Mouse (Mus musculus) adrenal gland, postnatal 4 days (tissue): Measurements from ENCODE around the gene Pld4. TPM values are rescaled to one million over a fixed set of nuclear protein-coding genes. Genes with fewer than 3 reads are reported as not detected.
"Not testable (repeated sequence)": the region's sequence is repeated elsewhere in the genome, so short reads cannot be mapped to it uniquely, and the experiment has no call there.

Source experiments
- DNase-seq, 2 experiments: peaks; one replicate each; pipeline ENCODE4 v3.0.0; 2021 to 2022; ENCODE audit warnings: low spot score in 2 of 2, mixed read lengths in 2 of 2
- microRNA-seq: library from miRNA; unstranded; fragments of <30 nt; microRNA quantifications from one replicate; pipeline ENCODE4 v1.2.0, GENCODE M21; 2021
- total RNA-seq, 2 experiments: library from RNA; stranded (reverse); gene quantifications; 2 replicates each; pipeline ENCODE4 v1.2.3; 2021

The Pld4 gene
- total RNA-seq, 2 experiments from 2014 or later: 11.8 to 15.2 TPM

DNA sequence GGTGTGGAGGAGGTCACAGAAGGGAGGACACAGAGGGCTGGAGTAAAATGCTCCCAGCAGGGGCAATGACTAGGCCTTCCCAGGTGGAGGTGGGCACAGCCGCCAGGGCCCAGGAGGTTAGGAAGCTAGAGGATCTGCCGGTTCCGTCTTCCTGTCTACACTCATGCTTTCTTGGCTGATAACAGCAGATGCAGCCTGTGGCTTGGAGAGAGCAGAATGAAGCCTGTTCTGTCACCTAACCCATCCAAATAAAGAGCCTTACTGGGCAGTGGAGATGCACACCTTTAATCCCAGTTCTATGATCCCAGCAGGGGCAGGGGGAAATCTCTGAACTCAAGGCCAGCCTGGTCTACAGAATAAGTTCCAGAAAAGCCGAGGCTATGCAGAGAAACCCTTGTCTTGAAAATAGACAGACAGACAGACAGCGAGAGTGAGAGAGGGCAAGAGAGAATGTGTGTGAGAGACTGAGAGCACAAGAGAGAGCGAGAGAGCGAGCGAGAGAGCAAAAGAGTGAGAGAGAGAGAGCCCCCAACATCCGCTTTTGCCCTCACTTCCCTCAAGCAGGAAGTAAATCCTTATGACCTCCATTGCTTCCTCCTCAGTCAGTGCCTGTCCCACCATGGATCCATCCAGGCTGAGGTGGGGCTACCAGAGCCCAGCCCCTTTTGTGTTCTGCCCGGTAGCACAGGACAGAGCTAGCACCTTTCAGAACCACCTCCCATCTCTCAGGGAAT lies 38.9 kb downstream of the Pld4 start:
- no peak for DNase-seq

DNA sequence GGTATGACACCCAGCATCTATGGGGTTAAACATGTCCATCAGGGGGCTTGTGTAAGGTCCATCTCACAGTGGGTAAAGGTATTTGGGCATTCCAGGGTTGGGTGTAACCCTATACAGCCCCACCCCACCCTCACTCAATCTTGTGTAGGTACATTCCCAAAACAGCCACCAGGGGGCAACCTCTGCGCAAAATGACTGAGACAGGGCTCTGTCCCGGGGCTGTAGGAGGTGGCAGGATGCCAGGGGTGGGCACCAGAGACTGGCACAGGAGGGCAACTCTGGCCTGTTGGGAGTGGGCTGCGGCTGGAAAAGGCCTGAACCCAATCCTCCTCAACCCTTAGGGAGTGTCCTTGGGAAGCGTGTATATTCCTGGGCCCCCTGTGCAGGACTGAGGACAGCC lies 40.0 kb downstream of the Pld4 start:
- peak in 1 of 2 experiments; percentile 55 for DNase-seq

DNA sequence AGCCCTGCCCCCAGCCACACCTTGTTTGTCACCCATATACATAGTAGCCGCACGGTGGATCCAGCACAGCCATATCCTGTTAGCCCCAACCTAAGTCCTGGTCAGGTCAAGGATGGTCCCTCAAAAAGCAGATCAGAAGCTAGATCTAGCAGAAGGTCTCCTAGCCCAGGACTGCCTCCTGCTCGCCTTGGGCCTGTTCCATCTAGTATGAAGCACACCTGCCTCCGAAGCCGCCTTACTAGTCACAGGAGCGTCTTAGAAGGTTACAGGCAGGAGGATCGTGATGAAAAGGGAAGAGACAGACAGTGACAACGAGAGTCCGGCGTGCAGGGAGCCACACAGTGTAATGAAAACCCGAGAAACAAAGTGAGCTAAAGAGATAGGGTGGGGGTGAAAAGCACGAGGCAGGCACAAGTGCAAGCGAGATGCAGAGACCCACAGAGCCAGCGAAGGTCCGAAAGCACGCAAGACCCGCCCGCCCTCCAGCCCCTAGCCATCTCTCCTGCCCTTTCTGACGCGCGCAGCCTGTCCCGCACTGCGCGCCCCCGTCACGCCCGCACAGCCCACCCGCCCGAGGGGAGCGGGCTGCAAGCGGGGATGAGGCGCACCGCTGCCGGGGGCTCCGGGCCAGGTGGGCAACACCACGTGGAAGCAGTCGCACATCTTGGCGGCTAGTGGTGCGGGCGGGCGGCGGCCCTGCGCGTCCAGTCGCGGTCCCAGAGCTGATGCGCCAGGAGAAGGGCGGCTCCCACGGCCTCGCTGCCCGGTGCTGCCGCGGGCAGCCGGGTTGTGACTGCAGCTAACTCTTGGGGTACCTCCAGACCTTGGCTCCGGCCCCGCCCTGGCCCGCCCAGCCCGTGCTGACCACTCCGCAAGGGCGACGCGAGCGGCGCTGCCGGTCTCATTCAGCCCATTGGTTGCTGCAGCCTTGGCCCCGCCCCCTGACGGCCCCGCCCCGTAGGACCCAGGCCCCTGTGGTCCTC lies 41.7 kb downstream of the Pld4 start, which contains the start of gene Ahnak2:
TSS of gene Ahnak2 (minus strand) at position 794 of the 983 bp plus-strand sequence.
- DNase-seq: no peak

DNA sequence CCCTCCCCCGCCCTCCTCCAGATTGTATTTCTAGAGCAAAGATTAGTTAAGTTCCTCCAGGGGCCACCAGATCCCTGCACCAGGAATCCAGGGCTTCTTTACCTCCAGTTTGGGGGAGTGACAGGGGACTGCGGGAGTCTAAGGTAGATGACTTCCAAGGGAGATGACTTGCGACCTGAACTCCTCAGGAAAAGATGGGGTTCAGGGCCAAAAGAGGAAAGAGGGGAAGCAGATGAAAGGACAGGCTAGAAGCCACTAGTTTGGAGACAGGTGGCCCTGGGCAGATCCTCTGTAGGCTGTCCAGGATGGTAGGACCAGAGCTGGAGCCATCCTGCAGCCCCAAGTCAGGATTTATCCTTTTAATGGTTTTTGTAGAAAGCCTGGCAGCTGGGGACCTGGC lies 42.5 kb downstream of the Pld4 start:
- DNase-seq: no peak

DNA sequence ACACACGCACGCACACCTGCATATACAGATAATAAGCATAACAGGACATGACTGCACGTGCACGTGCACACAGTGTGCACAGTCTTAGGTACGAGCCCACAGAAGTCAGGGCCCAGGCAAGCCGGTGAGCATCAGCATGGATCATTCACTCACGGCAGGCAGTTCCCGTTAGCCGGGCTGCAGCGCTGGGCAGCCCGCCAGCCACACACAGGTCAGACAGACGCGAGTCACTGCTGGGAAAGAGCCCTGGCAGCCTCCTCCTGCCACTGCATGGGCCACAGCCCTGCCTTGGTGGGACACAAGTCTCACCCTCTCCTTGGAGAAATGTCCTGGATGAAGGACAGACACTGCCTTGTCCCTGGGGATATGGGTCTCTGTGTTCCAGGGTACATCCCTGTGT lies 43.6 kb downstream of the Pld4 start:
- no peak for DNase-seq

DNA sequence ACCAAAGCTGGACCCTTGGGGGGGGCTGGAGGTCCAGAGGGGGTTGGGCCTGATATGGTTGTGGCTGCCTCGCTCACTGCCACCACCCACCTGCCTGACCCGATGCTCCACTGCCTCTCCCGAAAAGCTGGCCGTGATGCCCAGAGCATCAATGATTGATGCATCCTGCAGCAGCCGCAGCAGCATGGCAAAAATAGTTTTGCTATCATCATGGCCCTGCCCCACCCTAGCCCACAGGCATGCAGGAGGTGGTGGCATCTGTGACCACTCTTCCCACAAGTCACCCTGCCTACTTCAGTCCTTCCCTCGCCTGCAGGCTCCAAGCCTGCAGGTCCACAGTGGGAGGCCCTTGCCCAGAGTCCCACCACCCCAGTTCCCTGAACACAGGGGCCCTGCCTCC lies 45.6 kb downstream of the Pld4 start:
- no peak for DNase-seq

DNA sequence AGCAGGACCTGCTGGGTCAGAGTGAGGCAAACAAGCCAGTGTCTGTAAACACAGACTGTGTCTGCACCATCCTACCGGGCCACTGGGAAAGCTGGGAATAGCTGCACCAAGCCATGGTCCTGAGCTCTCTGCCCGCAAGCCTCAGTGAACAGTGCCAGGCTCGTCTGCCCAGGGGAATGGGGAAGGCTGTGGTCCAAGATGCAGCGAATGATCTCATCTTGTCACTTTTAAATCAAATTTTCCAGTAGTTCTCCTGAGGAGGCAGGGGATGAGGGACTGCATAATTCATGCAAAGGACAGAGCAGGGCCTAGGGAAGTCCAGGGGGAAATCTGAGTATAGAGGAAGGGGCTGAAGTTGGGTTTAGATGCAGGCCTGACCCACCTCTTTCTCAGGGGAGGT lies 47.3 kb downstream of the Pld4 start:
- DNase-seq: no peak

DNA sequence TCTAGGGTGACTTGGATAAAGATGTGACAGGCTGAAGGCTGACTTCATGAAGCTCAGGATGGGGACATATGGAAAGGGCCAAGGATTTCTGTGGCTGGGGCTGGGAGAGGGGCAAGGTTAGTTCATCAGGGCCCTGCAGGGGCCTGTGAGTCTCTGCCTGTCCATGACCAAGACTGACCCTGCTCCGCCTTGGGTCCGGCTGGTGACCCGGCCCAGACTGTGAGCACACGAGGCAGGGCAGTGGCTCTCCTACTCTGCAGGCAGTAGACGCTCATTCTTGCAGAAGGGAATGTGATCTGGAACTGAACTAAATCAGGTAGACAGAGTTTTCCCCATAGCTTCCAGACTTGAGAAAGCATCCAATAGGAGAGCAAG lies 47.7 kb downstream of the Pld4 start:
- DNase-seq: no peak

DNA sequence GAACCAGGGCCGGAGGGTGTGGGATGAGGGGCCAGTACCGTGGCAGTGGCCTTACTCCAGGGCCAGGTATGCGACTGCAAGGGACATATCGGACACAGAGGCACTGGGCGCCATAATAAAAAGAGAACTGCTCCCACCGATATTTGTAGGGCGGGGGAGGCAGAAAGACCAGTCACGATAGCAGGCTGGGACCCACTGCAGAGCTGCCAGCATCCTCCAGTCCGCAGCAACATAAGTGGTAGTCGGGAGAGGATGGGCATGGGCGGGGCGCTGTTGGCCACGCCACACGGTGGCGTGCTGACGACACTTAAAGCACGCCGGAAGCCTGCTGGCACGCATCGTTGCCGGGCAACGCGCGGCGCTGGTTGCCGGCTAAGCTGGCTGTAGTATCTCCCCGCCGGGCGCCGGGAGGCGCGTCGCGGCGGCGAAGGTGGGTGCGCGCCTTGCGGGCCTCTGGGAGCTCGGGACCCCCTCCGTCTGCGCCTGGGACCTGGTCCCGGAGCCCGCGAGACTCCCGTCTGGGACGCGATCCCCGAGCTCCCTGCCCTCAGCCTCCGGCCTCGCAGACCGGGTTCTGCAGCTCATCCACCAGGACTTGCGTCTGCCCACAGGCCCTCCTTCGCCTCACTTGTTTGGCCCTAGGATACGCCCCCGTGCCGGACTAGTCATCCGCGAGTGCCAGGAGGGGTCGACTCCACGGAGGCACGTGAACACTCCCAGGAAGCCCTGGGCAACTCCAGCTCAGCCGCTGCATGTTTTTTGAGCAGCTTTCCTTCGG lies 48.3 kb downstream of the Pld4 start, which contains the start of gene Clba1:
TSS of gene Clba1 (plus strand) at position 351 of the 778 bp plus-strand sequence.
- peak; percentile 70 to 75 for DNase-seq

DNA sequence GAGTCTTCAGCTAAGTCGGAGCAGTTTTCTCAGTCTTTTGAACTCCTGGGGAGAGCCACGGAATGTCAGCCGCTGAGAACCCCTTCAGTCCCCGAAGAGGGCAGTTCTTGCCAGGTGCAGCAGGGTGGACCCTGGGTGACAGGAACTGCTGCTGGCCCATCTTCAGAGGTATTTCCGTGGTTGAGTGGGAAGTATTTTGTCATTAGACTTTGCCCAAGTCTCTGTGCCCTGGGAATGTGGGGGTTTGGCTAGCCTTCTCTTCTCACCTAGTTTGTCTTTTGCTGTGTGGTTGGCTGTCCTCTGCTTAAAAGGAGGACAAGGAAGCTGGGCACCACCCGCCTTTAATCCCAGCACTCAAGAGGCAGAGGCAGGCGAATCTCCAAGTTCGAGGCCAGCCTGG lies 49.2 kb downstream of the Pld4 start:
- DNase-seq: no peak

DNA sequence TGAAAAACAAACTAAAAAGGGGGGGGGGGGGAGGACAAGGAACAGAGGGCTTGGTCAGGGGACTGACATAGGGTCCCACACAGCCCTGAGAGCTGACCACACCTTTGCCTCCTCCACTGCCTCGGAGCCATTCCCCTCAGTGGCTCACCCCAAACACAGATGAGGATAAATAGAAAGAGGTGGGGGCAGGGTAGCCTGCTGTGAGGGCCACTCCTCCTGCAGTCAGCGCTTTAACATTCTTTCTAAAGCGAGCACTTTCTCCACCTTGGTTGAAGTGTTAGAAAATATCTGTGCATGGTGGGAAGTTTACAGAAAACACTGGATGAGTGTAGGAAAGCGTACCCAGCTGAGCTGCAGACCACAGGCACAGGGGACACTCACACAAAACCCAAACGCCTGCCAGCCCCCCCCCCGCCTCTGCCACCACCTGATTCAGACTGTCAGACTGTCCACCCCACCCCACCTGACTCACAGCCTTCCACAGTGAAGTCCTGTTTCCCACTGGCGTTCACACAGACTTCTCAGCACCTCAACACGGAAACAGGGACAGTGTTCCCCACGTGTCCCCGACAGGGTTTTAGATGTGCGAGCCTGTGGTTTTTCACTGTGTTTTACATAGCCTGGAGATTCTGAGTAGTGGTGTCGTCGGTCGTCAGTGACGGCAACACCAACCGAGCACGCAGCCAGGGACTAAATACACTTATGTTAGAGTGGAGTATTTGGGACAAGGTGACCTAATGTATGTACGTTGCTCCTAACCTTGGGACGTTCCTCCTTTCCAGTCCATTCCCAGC lies 49.8 kb downstream of the Pld4 start:
- no peak for DNase-seq

DNA sequence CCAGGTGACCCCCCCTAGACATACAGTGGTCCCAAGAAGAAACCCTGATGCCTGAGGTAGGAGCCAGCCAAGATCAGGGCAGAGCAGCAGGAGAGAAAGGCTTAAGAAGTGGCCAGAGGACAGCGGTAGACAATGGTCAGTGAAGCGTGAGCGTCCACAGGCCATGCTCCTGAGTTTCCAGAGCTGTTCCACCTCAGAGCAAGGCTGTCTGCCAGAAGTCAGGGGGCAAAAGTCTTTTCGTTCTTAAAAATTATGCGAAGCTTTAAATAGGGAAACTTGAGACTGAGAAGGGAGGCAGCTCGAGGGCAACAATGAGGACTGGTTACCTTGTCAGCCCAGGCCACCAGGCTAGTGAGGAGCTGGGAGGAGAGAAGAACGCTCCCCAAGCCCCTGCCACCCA lies 52.9 kb downstream of the Pld4 start:
- no peak for DNase-seq

DNA sequence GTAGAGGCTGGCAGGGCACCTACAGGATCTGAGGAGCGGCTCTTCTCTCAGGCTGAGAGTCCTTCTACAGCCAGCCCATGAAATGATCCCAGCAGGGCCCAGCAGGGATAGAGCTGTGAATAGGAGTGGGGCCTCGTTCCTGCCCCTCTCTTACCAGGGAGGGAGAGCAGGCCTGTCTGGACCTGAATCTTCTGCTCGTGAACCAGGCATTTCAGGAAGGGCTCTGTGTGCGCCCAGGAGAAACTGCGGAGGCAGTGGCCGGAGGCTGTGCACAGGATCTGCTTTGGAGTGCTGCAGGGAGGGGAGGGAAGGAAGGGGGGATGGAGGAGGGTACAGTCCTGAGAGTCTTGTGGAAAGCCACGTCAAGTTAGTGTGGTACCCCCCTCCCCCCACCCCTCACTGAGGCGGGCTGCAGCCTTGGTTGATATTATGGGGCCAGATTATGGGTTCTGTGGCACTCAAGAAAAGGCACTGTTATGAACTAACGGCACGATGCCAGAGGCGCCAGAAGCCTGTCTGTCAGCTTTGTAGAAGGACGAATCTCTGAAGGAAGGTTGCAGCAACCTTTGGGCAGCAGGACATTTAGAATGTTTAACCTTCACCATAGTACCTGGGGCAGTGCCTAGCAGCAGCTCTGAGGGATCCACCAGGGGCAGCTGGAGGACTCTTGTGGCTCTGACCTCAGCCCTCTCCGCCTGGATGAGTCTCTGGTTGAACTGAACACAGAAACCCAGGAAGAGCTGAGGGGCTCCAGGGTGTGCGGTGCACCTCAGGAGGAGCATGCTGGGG lies 54.4 kb downstream of the Pld4 start:
- no peak for DNase-seq

DNA sequence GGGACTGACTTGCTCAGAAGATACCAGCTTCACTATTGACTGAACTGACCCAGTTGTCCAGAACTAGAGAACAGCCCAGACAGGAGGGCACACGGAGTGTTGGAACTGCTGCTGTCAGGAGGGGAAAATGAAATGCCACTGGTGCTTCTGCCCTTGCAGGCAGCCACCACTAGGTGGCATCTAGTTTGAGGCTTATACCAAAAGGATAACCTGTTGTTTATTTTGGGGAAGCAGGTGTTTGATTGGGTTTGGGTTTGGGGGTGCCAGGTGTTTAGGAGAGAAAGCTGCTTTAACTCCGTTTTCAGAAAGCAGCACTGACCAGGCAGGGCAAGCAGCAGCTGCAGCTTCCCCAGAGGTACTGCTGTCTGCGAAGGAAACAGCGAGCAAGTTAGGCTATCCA lies 55.8 kb downstream of the Pld4 start:
- no peak for DNase-seq

DNA sequence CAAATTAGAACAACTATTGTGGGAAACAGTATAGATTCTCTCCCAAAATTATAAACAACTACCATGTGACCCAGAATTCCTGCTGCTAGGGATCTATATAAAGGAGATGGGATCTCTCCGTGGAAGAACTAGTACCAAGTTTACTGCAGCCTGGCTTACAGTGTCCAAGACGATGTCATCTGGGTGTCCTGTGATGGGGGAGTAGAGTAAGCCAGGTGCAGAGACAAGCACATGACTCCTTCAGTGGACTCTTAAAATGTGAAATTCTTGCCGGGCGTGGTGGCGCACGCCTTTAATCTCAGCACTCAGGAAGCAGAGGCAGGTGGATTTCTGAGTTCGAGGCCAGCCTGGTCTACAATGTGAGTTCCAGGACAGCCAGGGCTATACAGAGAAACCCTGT lies 56.4 kb downstream of the Pld4 start:
- DNase-seq: not testable (repeated sequence)

Small RNA genes within 50 kb of the gene (microRNA-seq; reads per million reads assigned to microRNA genes)
- not detected for gene Mir6940

Other genes starting within 250 kb of the Pld4 start
- gene Tmem179, start 243.9 kb upstream of the Pld4 start, total RNA-seq: 1 to 10 TPM; 5.8 to 6.6 TPM
- 10 to 100 TPM; 26.5 to 27.3 TPM for gene Inf2, start 171.9 kb upstream of the Pld4 start, total RNA-seq
- gene Adssl1, start 140.6 kb upstream of the Pld4 start, total RNA-seq: 10 to 100 TPM; 17.1 to 19.5 TPM
- 10 to 100 TPM; 69.9 to 72.6 TPM for gene Siva1, start 116.0 kb upstream of the Pld4 start, total RNA-seq
- 100 to 1,000 TPM; 334 to 351 TPM for gene Akt1, start 85.8 kb upstream of the Pld4 start, total RNA-seq
- 1 to 10 TPM; 6.4 to 6.8 TPM for gene Zbtb42, start 81.8 kb upstream of the Pld4 start, total RNA-seq
- gene Cep170b, start 40.2 kb upstream of the Pld4 start, total RNA-seq: 10 to 100 TPM; 49.2 to 56.6 TPM
- 10 to 100 TPM in 1 of 2 experiments, 1 to 10 TPM in 1; 9.8 to 12.0 TPM for gene Ahnak2, start 42.0 kb downstream of the Pld4 start, total RNA-seq
- 1 to 10 TPM; 8.2 to 10.0 TPM for gene Clba1, start 48.3 kb downstream of the Pld4 start, total RNA-seq
- 10 to 100 TPM; 31.1 to 32.5 TPM for gene Cdca4, start 68.8 kb downstream of the Pld4 start, total RNA-seq
- under 1 TPM; 0.20 to 0.39 TPM for gene Gpr132, start 107.6 kb downstream of the Pld4 start, total RNA-seq
- 10 to 100 TPM; 15.2 to 18.3 TPM for gene Jag2, start 169.1 kb downstream of the Pld4 start, total RNA-seq
- gene Nudt14, start 181.5 kb downstream of the Pld4 start, total RNA-seq: 10 to 100 TPM; 42.1 to 46.3 TPM
- 10 to 100 TPM; 27.1 to 29.2 TPM for gene Btbd6, start 215.8 kb downstream of the Pld4 start, total RNA-seq
- 10 to 100 TPM; 81.9 to 82.9 TPM for gene Brf1, start 240.0 kb downstream of the Pld4 start, total RNA-seq